Mouse (Mus musculus): ENCODE data around the gene Ptch2. TPM values are rescaled to one million over a fixed set of nuclear protein-coding genes. Genes with fewer than 3 reads are reported as not detected.

Ptch2 gene
- polyA plus RNA-seq, 1 experiment from 2014 or later: 1.8 TPM

GRCm38 (mm10) chr4:117090586-117090985 lies 5.3 kb upstream of the Ptch2 start:
- Histone ChIP-seq H3K9ac (ENCODE audit: low read length) (no peak overlapping the region), H3K4me3 (ENCODE audit: control insufficient read depth in 1 of 2, insufficient read depth in 1 of 2, low read depth in 1 of 2, low read length in 2 of 2) (no peak overlapping the region), H3K9me3 (ENCODE audit: control insufficient read depth, low read length) (no peaks in the 10 kb centered on the region), H3K36me3 (ENCODE audit: control insufficient read depth, insufficient read depth, low read length) (peaks cover 18% of the 10 kb centered on the region), H3K27ac (replicated peaks in 1 of 2; ENCODE audit: control insufficient read depth in 1 of 2, insufficient read depth in 1 of 2, low read depth in 2 of 2, low read length in 2 of 2) (no peak overlapping the region), H3K4me1 (ENCODE audit: control insufficient read depth in 2 of 2, insufficient read depth in 2 of 2, low read length in 2 of 2) (peaks cover 0 to 2% of the 10 kb centered on the region in 2 experiments; a peak in 1 of 4 replicates), H3K4me2 (ENCODE audit: low read length) (no peak overlapping the region), H3K27me3 (ENCODE audit: control insufficient read depth, insufficient read depth, low read length) (no peaks in the 10 kb centered on the region)
- no peak for ATAC-seq (ENCODE audit: insufficient number of reproducible peaks, insufficient read depth, low FRiP score, low read depth)
- 81% methylated on average over 7 of the region's 7 CpGs for WGBS

DNA sequence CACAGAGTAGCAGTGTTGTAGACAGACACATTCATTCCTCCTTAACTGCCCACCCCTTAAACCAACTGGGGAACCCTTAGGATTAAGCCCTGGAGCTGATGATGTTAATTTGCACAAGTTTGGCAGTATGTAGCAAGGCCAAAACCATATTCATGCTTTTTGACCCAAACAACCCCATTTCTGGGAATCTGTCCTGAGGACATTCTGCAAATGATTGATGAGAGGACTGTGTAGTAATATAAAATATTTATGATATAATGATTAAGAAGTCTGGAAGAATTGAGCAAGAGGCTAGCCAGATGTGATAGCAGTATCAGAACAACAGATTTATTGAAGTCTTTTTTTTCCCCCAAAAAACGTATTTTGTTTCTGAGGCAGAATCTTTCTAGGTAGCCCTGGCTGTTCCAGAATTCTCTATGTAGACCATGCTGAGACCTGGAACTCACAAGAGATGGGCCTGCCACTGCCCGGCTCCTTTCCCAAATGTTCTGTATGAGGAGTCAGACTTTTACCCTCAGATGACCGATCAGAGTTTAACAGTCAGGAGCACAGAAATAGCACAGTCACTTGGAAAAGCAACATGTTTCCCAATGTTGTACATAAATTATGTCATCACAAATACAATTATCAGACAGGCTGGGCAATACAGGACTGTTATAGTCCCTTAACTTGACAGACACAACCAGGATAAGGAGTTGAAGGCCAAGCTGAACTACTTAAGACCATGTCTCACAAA lies 1.1 kb upstream of the Ptch2 start:
- H3K9ac ChIP-seq (ENCODE audit: low read length): no peak overlapping the region
- no peak overlapping the region for H3K4me2 ChIP-seq (ENCODE audit: low read length)
- no peaks in the 10 kb centered on the region for H3K9me3 ChIP-seq (ENCODE audit: control insufficient read depth, low read length)
- ATAC-seq (ENCODE audit: insufficient number of reproducible peaks, insufficient read depth, low FRiP score, low read depth): no peak
- H3K36me3 ChIP-seq (ENCODE audit: control insufficient read depth, insufficient read depth, low read length): no peaks in the 10 kb centered on the region
- H3K27ac ChIP-seq (replicated peaks in 1 of 2; ENCODE audit: control insufficient read depth in 1 of 2, insufficient read depth in 1 of 2, low read depth in 2 of 2, low read length in 2 of 2): no peak overlapping the region
- H3K27me3 ChIP-seq (ENCODE audit: control insufficient read depth, insufficient read depth, low read length): no peaks in the 10 kb centered on the region
- no peak overlapping the region for H3K4me3 ChIP-seq (ENCODE audit: control insufficient read depth in 1 of 2, insufficient read depth in 1 of 2, low read depth in 1 of 2, low read length in 2 of 2)
- H3K4me1 ChIP-seq (ENCODE audit: control insufficient read depth in 2 of 2, insufficient read depth in 2 of 2, low read length in 2 of 2): peaks cover 4 to 12% of the 10 kb centered on the region in 2 experiments; a peak in 3 of 4 replicates
- 76% methylated on average over 3 of the region's 3 CpGs for WGBS

- Histone ChIP-seq H3K27me3 (ENCODE audit: control insufficient read depth, insufficient read depth, low read length) (no peaks in the 10 kb centered on the region), H3K36me3 (ENCODE audit: control insufficient read depth, insufficient read depth, low read length) (no peaks in the 10 kb centered on the region), H3K9me3 (ENCODE audit: control insufficient read depth, low read length) (no peaks in the 10 kb centered on the region), H3K9ac (ENCODE audit: low read length) (peak overlapping the region; percentile 39; the same call in 1 of the 2 replicates), H3K4me2 (ENCODE audit: low read length) (peak overlapping the region; percentile 86), H3K27ac (replicated peaks in 1 of 2; ENCODE audit: control insufficient read depth in 1 of 2, insufficient read depth in 1 of 2, low read depth in 2 of 2, low read length in 2 of 2) (peak overlapping the region; percentile 73 to 75), H3K4me3 (ENCODE audit: control insufficient read depth in 1 of 2, insufficient read depth in 1 of 2, low read depth in 1 of 2, low read length in 2 of 2) (peak overlapping the region; percentile 48 to 58), H3K4me1 (ENCODE audit: control insufficient read depth in 2 of 2, insufficient read depth in 2 of 2, low read length in 2 of 2) (peaks cover 4 to 15% of the 10 kb centered on the region in 2 experiments; a peak in 3 of 4 replicates)
- no peak for ATAC-seq (ENCODE audit: insufficient number of reproducible peaks, insufficient read depth, low FRiP score, low read depth)
- 14% methylated on average over 5 of the region's 5 CpGs for WGBS
Measured at GRCm38 (mm10) chr4:117096666-117097065, 791 bp downstream of the Ptch2 start.

GRCm38 (mm10) chr4:117097969-117098763 lies 2.3 kb downstream of the Ptch2 start:
- Histone ChIP-seq H3K9me3 (ENCODE audit: control insufficient read depth, low read length) (no peaks in the 10 kb centered on the region), H3K36me3 (ENCODE audit: control insufficient read depth, insufficient read depth, low read length) (no peaks in the 10 kb centered on the region), H3K4me1 (ENCODE audit: control insufficient read depth in 2 of 2, insufficient read depth in 2 of 2, low read length in 2 of 2) (peaks cover 4 to 15% of the 10 kb centered on the region in 2 experiments; a peak in 3 of 4 replicates), H3K9ac (ENCODE audit: low read length) (no peak overlapping the region), H3K27ac (replicated peaks in 1 of 2; ENCODE audit: control insufficient read depth in 1 of 2, insufficient read depth in 1 of 2, low read depth in 2 of 2, low read length in 2 of 2) (0 out of 4 replicates have a peak overlapping the region, but pooled peaks of 1 of the 2 experiments have one; percentile 14), H3K4me2 (ENCODE audit: low read length) (0 out of 2 replicates have a peak overlapping the region, but pooled peaks have one; percentile 86), H3K4me3 (ENCODE audit: control insufficient read depth in 1 of 2, insufficient read depth in 1 of 2, low read depth in 1 of 2, low read length in 2 of 2) (no peak overlapping the region), H3K27me3 (ENCODE audit: control insufficient read depth, insufficient read depth, low read length) (no peaks in the 10 kb centered on the region)
- no peak for ATAC-seq (ENCODE audit: insufficient number of reproducible peaks, insufficient read depth, low FRiP score, low read depth)
- 71% methylated on average over 8 of the region's 8 CpGs for WGBS

GRCm38 (mm10) chr4:117098764-117099036 lies 2.8 kb downstream of the Ptch2 start:
- H3K9me3 ChIP-seq (ENCODE audit: control insufficient read depth, low read length): no peaks in the 10 kb centered on the region
- H3K4me1 ChIP-seq (ENCODE audit: control insufficient read depth in 2 of 2, insufficient read depth in 2 of 2, low read length in 2 of 2): peaks cover 4 to 15% of the 10 kb centered on the region in 2 experiments; a peak in 3 of 4 replicates
- H3K36me3 ChIP-seq (ENCODE audit: control insufficient read depth, insufficient read depth, low read length): no peaks in the 10 kb centered on the region
- H3K4me3 ChIP-seq (ENCODE audit: control insufficient read depth in 1 of 2, insufficient read depth in 1 of 2, low read depth in 1 of 2, low read length in 2 of 2): no peak overlapping the region
- no peak overlapping the region for H3K4me2 ChIP-seq (ENCODE audit: low read length)
- 61% methylated on average over 2 of the region's 2 CpGs for WGBS
- H3K27me3 ChIP-seq (ENCODE audit: control insufficient read depth, insufficient read depth, low read length): no peaks in the 10 kb centered on the region
- no peak overlapping the region for H3K27ac ChIP-seq (replicated peaks in 1 of 2; ENCODE audit: control insufficient read depth in 1 of 2, insufficient read depth in 1 of 2, low read depth in 2 of 2, low read length in 2 of 2)
- no peak overlapping the region for H3K9ac ChIP-seq (ENCODE audit: low read length)
- no peak for ATAC-seq (ENCODE audit: insufficient number of reproducible peaks, insufficient read depth, low FRiP score, low read depth)

GRCm38 (mm10) chr4:117100036-117100435 lies 4.2 kb downstream of the Ptch2 start:
- 71% methylated on average over 4 of the region's 4 CpGs for WGBS
- H3K4me3 ChIP-seq (ENCODE audit: control insufficient read depth in 1 of 2, insufficient read depth in 1 of 2, low read depth in 1 of 2, low read length in 2 of 2): no peak overlapping the region
- H3K4me2 ChIP-seq (ENCODE audit: low read length): no peak overlapping the region
- H3K4me1 ChIP-seq (ENCODE audit: control insufficient read depth in 2 of 2, insufficient read depth in 2 of 2, low read length in 2 of 2): peaks cover 4 to 15% of the 10 kb centered on the region in 2 experiments; a peak in 3 of 4 replicates
- H3K27ac ChIP-seq (replicated peaks in 1 of 2; ENCODE audit: control insufficient read depth in 1 of 2, insufficient read depth in 1 of 2, low read depth in 2 of 2, low read length in 2 of 2): no peak overlapping the region
- no peak for ATAC-seq (ENCODE audit: insufficient number of reproducible peaks, insufficient read depth, low FRiP score, low read depth)
- no peaks in the 10 kb centered on the region for H3K27me3 ChIP-seq (ENCODE audit: control insufficient read depth, insufficient read depth, low read length)
- no peaks in the 10 kb centered on the region for H3K36me3 ChIP-seq (ENCODE audit: control insufficient read depth, insufficient read depth, low read length)
- H3K9me3 ChIP-seq (ENCODE audit: control insufficient read depth, low read length): no peaks in the 10 kb centered on the region
- H3K9ac ChIP-seq (ENCODE audit: low read length): no peak overlapping the region

DNA sequence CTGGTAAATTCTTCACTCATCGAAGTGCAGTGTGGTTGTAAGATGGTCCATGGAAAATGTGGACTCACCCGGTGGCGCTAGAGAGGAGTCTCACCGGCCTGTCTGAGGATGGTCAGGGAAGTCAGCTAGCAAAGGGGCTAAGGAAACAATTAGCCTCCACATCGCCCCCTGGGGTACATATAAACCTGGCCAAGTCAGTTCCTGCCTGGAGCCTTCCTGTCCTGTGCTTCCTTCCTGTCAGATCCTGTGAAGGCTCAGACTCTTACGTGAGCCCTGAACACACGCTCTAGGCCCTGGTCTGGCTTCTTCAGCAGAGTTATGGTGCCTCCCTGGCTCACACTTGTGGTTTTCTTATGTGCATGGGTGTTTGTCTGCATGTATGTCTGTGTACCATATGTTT lies 5.3 kb downstream of the Ptch2 start:
- Histone ChIP-seq H3K27me3 (ENCODE audit: control insufficient read depth, insufficient read depth, low read length) (no peaks in the 10 kb centered on the region), H3K36me3 (ENCODE audit: control insufficient read depth, insufficient read depth, low read length) (no peaks in the 10 kb centered on the region), H3K4me3 (ENCODE audit: control insufficient read depth in 1 of 2, insufficient read depth in 1 of 2, low read depth in 1 of 2, low read length in 2 of 2) (no peak overlapping the region), H3K4me1 (ENCODE audit: control insufficient read depth in 2 of 2, insufficient read depth in 2 of 2, low read length in 2 of 2) (peaks cover 4 to 10% of the 10 kb centered on the region in 2 experiments; a peak in 3 of 4 replicates), H3K9me3 (ENCODE audit: control insufficient read depth, low read length) (no peaks in the 10 kb centered on the region), H3K4me2 (ENCODE audit: low read length) (no peak overlapping the region), H3K9ac (ENCODE audit: low read length) (no peak overlapping the region), H3K27ac (replicated peaks in 1 of 2; ENCODE audit: control insufficient read depth in 1 of 2, insufficient read depth in 1 of 2, low read depth in 2 of 2, low read length in 2 of 2) (peak overlapping the region; percentile 7 to 22; a peak in 1 of 4 replicates)
- 40% methylated on average over 7 of the region's 7 CpGs for WGBS
- 0 out of 2 replicates have a peak, but pooled peaks have one; percentile 29 for ATAC-seq (ENCODE audit: insufficient number of reproducible peaks, insufficient read depth, low FRiP score, low read depth)

Measured in heart, embryonic 14.5 days (tissue).